Mouse (Mus musculus): Measurements from ENCODE around the gene Srrm3. TPM values are rescaled to one million over a fixed set of nuclear protein-coding genes. Genes with fewer than 3 reads are reported as not detected.

Gene Srrm3
- polyA plus RNA-seq, 1 experiment from 2014 or later, result 2.6 TPM

DNA sequence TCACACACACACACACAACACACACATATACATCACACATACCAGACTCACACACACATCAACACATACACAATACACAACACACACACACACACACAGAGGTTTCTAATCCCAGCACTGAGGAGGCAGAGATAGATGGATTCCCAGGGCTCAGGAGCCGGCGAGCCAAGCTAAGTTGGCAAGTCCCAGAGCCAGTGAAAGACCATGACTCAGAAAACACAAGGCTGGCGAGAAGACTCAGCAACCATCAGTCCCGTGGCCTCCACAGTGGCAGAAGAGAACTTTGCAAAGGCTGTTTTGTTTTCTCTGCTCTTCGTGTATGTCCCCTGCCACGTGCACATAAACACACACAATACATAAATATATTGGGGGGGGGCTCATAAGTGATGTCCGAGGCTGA, 47.0 kb downstream of the Srrm3 start:
- Histone ChIP-seq H3K4me3 (ENCODE audit: low read length) (no peak overlapping the region), H3K4me2 (ENCODE audit: low read depth, low read length) (no peak overlapping the region), H3K27me3 (replicated peaks; ENCODE audit: control insufficient read depth, insufficient read depth, low read length) (peaks cover 76% of the 10 kb centered on the region), H3K27ac (ENCODE audit: low read length) (no peak overlapping the region), H3K9me3 (ENCODE audit: control insufficient read depth, low read length) (no peaks in the 10 kb centered on the region), H3K9ac (ENCODE audit: low read depth, low read length) (no peak overlapping the region), H3K4me1 (ENCODE audit: control insufficient read depth, insufficient read depth, low read length) (no peaks in the 10 kb centered on the region), H3K36me3 (ENCODE audit: control insufficient read depth, insufficient read depth, low read length) (no peaks in the 10 kb centered on the region)
- WGBS, result 55% methylated on average over 7 of the region's 7 CpGs
- no peak for ATAC-seq

- H3K9me3 ChIP-seq (ENCODE audit: control insufficient read depth, low read length), result no peaks in the 10 kb centered on the region
- no peak overlapping the region for H3K9ac ChIP-seq (ENCODE audit: low read depth, low read length)
- no peak overlapping the region for H3K4me2 ChIP-seq (ENCODE audit: low read depth, low read length)
- H3K27ac ChIP-seq (ENCODE audit: low read length), result no peak overlapping the region
- no peaks in the 10 kb centered on the region for H3K4me1 ChIP-seq (ENCODE audit: control insufficient read depth, insufficient read depth, low read length)
- no peak overlapping the region for H3K4me3 ChIP-seq (ENCODE audit: low read length)
- 3% methylated on average over 4 of the region's 4 CpGs for WGBS
- peak; percentile 36; the same call in 1 of the 2 replicates for ATAC-seq
- H3K27me3 ChIP-seq (replicated peaks; ENCODE audit: control insufficient read depth, insufficient read depth, low read length), result peaks cover 75% of the 10 kb centered on the region
- no peaks in the 10 kb centered on the region for H3K36me3 ChIP-seq (ENCODE audit: control insufficient read depth, insufficient read depth, low read length)
Observed at GRCm38 (mm10) chr5:135855156-135855555, 48.5 kb downstream of the Srrm3 start.

- Histone ChIP-seq H3K27me3 (replicated peaks; ENCODE audit: control insufficient read depth, insufficient read depth, low read length) (peaks cover 41% of the 10 kb centered on the region), H3K36me3 (ENCODE audit: control insufficient read depth, insufficient read depth, low read length) (no peaks in the 10 kb centered on the region), H3K4me2 (ENCODE audit: low read depth, low read length) (no peak overlapping the region), H3K4me1 (ENCODE audit: control insufficient read depth, insufficient read depth, low read length) (peaks cover 9% of the 10 kb centered on the region), H3K27ac (ENCODE audit: low read length) (no peak overlapping the region), H3K4me3 (ENCODE audit: low read length) (no peak overlapping the region), H3K9ac (ENCODE audit: low read depth, low read length) (no peak overlapping the region), H3K9me3 (ENCODE audit: control insufficient read depth, low read length) (no peaks in the 10 kb centered on the region)
- no peak for ATAC-seq
- 40% methylated on average over 8 of the region's 8 CpGs for WGBS
Observed at GRCm38 (mm10) chr5:135866662-135867061, 60.0 kb downstream of the Srrm3 start.

DNA sequence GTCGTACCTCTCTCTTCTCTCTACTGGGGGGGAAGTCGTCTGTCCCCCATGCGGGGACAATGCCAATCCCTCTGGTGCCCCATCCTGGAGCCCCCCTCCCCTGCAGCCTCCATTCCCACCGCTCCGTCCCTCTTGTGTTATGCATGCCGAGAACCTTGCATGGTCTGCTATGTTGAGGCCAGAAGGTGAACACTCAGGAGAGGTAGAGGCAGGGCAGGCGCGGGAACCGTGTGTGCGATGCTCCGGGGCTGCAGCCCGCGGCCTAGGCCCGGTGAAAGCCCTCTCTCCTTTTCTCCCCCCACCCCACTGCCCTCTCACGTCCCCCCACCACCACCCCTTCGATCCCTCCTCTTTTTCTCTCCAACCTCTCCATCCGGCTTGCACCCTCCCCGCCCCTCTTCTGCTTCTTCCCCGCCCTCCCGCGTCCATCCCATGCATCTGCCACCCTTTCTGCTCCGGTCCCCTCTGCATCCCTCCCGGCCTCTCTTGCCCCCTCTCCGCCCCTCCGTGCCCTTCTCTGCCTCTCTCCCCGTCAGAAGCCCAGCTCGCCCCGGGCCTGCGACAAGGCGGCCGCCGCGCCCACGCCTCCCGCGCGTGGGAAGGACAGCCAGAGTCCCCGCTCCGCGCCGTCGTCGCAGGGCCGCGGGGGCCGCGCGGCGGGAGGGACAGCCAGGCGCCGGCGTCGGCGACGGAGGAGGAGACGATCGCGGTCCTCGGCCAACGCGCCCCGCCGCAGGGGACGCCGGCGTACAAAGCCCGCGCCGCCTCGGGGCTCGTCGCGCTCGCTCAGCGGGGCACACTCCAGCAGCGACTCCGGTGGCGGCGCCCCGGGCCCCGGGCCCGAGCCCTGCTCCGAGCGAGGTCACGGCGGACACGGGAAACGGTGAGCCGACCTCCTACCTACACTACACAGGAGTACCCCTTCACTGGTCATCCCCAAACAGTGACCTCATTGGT, 61.2 kb downstream of the Srrm3 start:
- no peaks in the 10 kb centered on the region for H3K36me3 ChIP-seq (ENCODE audit: control insufficient read depth, insufficient read depth, low read length)
- no peaks in the 10 kb centered on the region for H3K9me3 ChIP-seq (ENCODE audit: control insufficient read depth, low read length)
- no peak for ATAC-seq
- H3K4me1 ChIP-seq (ENCODE audit: control insufficient read depth, insufficient read depth, low read length), result peaks cover 9% of the 10 kb centered on the region
- H3K9ac ChIP-seq (ENCODE audit: low read depth, low read length), result peak overlapping the region; percentile 69
- no peak overlapping the region for H3K27ac ChIP-seq (ENCODE audit: low read length)
- peak overlapping the region; percentile 89 for H3K4me2 ChIP-seq (ENCODE audit: low read depth, low read length)
- peak overlapping the region; percentile 51 for H3K4me3 ChIP-seq (ENCODE audit: low read length)
- WGBS, result under 1% methylated on average over 86 of the region's 89 CpGs
- peaks cover 37% of the 10 kb centered on the region for H3K27me3 ChIP-seq (replicated peaks; ENCODE audit: control insufficient read depth, insufficient read depth, low read length)

DNA sequence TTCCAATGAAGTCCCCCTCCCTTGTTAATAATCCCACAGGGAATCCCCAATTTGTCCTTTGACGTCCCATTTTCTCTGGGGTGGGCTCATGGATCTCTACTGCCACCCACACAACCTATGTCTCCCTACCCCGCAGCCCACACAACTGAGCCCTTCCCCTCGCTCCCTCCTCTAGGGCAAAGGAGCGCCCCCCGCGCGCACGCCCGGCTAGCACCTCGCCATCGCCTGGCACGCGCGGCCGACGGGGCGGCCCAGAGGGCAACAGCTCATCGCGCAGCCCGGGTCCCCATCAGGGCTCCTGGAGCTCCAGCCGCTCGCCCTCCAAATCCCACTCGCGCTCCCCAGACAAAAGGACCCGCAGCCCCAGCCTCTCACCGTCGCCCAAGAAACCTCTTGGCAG, 62.0 kb downstream of the Srrm3 start:
- peaks cover 12% of the 10 kb centered on the region for H3K4me1 ChIP-seq (ENCODE audit: control insufficient read depth, insufficient read depth, low read length)
- H3K9ac ChIP-seq (ENCODE audit: low read depth, low read length), result no peak overlapping the region
- H3K4me2 ChIP-seq (ENCODE audit: low read depth, low read length), result peak overlapping the region; percentile 89
- peak overlapping the region; percentile 51 for H3K4me3 ChIP-seq (ENCODE audit: low read length)
- no peak for ATAC-seq
- H3K9me3 ChIP-seq (ENCODE audit: control insufficient read depth, low read length), result no peaks in the 10 kb centered on the region
- 1% methylated on average over 27 of the region's 27 CpGs for WGBS
- H3K36me3 ChIP-seq (ENCODE audit: control insufficient read depth, insufficient read depth, low read length), result no peaks in the 10 kb centered on the region
- no peak overlapping the region for H3K27ac ChIP-seq (ENCODE audit: low read length)
- H3K27me3 ChIP-seq (replicated peaks; ENCODE audit: control insufficient read depth, insufficient read depth, low read length), result peaks cover 37% of the 10 kb centered on the region

- no peak overlapping the region for H3K4me2 ChIP-seq (ENCODE audit: low read depth, low read length)
- H3K9me3 ChIP-seq (ENCODE audit: control insufficient read depth, low read length), result no peaks in the 10 kb centered on the region
- ATAC-seq, result no peak
- H3K9ac ChIP-seq (ENCODE audit: low read depth, low read length), result no peak overlapping the region
- H3K4me1 ChIP-seq (ENCODE audit: control insufficient read depth, insufficient read depth, low read length), result peaks cover 12% of the 10 kb centered on the region
- peaks cover 37% of the 10 kb centered on the region for H3K27me3 ChIP-seq (replicated peaks; ENCODE audit: control insufficient read depth, insufficient read depth, low read length)
- H3K36me3 ChIP-seq (ENCODE audit: control insufficient read depth, insufficient read depth, low read length), result no peaks in the 10 kb centered on the region
- no peak overlapping the region for H3K4me3 ChIP-seq (ENCODE audit: low read length)
- no peak overlapping the region for H3K27ac ChIP-seq (ENCODE audit: low read length)
- WGBS, result 62% methylated on average over 14 of the region's 14 CpGs
Observed at GRCm38 (mm10) chr5:135869661-135870423, 63.2 kb downstream of the Srrm3 start.

GRCm38 (mm10) chr5:135870505-135870904, 63.8 kb downstream of the Srrm3 start:
- H3K9ac ChIP-seq (ENCODE audit: low read depth, low read length), result no peak overlapping the region
- H3K9me3 ChIP-seq (ENCODE audit: control insufficient read depth, low read length), result no peaks in the 10 kb centered on the region
- ATAC-seq, result no peak
- peaks cover 12% of the 10 kb centered on the region for H3K4me1 ChIP-seq (ENCODE audit: control insufficient read depth, insufficient read depth, low read length)
- peaks cover 37% of the 10 kb centered on the region for H3K27me3 ChIP-seq (replicated peaks; ENCODE audit: control insufficient read depth, insufficient read depth, low read length)
- no peaks in the 10 kb centered on the region for H3K36me3 ChIP-seq (ENCODE audit: control insufficient read depth, insufficient read depth, low read length)
- 74% methylated on average over 5 of the region's 5 CpGs for WGBS
- H3K4me3 ChIP-seq (ENCODE audit: low read length), result no peak overlapping the region
- no peak overlapping the region for H3K4me2 ChIP-seq (ENCODE audit: low read depth, low read length)
- H3K27ac ChIP-seq (ENCODE audit: low read length), result no peak overlapping the region

- ATAC-seq, result peak; percentile 24; the same call in 1 of the 2 replicates
- Histone ChIP-seq H3K27me3 (replicated peaks; ENCODE audit: control insufficient read depth, insufficient read depth, low read length) (peaks cover 25% of the 10 kb centered on the region), H3K4me3 (ENCODE audit: low read length) (no peak overlapping the region; the same call in 1 of the 2 replicates), H3K4me2 (ENCODE audit: low read depth, low read length) (peak overlapping the region; percentile 2; the same call in 1 of the 2 replicates), H3K9ac (ENCODE audit: low read depth, low read length) (peak overlapping the region; percentile 1; the same call in 1 of the 2 replicates), H3K27ac (ENCODE audit: low read length) (no peak overlapping the region), H3K4me1 (ENCODE audit: control insufficient read depth, insufficient read depth, low read length) (peaks cover 12% of the 10 kb centered on the region), H3K36me3 (ENCODE audit: control insufficient read depth, insufficient read depth, low read length) (no peaks in the 10 kb centered on the region), H3K9me3 (ENCODE audit: control insufficient read depth, low read length) (no peaks in the 10 kb centered on the region)
- 11% methylated on average over 16 of the region's 16 CpGs for WGBS
Observed at GRCm38 (mm10) chr5:135872996-135873395, 66.3 kb downstream of the Srrm3 start.

DNA sequence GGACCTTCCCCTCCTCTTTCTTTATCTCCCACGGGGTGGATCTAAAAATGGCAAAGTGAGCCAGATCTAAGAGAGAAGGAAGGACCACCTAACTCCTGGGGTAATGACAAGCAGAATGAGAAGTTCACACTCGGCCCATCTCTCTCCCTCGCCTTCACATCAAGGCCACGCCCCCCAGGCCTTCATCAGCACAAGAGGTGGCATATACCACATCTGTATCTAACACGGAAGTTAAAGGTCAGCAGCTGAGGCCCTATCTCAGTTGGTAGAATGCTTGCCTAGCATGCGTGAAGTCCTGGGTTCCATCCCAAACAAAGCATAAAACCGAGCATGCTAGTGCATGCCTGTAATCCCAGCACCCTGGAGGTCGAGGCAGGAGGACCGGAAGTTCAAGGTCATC, 67.1 kb downstream of the Srrm3 start:
- Histone ChIP-seq H3K9me3 (ENCODE audit: control insufficient read depth, low read length) (no peaks in the 10 kb centered on the region), H3K27ac (ENCODE audit: low read length) (no peak overlapping the region), H3K9ac (ENCODE audit: low read depth, low read length) (no peak overlapping the region), H3K4me3 (ENCODE audit: low read length) (no peak overlapping the region), H3K27me3 (replicated peaks; ENCODE audit: control insufficient read depth, insufficient read depth, low read length) (peaks cover 18% of the 10 kb centered on the region), H3K4me2 (ENCODE audit: low read depth, low read length) (no peak overlapping the region), H3K36me3 (ENCODE audit: control insufficient read depth, insufficient read depth, low read length) (no peaks in the 10 kb centered on the region), H3K4me1 (ENCODE audit: control insufficient read depth, insufficient read depth, low read length) (peaks cover 6% of the 10 kb centered on the region)
- ATAC-seq, result no peak
- 62% methylated on average over 9 of the region's 9 CpGs for WGBS

All from intestine, embryonic 16.5 days (tissue).